Mouse (Mus musculus) left cerebral cortex, postnatal 4 days (tissue): ENCODE measurements at regions not wholly inside any gene's neighbourhood (a gene's known extent, or its start where the extent isn't known, plus 50 kb on each side); places are given as distances from the start of the nearest gene placed in this dataset.
A peak's percentile ranks its signal among the peaks of the same experiment; 100 is the strongest.

ENCODE experiments used
- DNase-seq: peaks from one replicate; pipeline ENCODE4 v3.0.0-alpha.2; 2022
- intact Hi-C: fragments of 180-260 bp; cut with DNase I; formaldehyde crosslinking; loops from one replicate; pipeline ENCODE4 v1.15.1; 2025

DNA sequence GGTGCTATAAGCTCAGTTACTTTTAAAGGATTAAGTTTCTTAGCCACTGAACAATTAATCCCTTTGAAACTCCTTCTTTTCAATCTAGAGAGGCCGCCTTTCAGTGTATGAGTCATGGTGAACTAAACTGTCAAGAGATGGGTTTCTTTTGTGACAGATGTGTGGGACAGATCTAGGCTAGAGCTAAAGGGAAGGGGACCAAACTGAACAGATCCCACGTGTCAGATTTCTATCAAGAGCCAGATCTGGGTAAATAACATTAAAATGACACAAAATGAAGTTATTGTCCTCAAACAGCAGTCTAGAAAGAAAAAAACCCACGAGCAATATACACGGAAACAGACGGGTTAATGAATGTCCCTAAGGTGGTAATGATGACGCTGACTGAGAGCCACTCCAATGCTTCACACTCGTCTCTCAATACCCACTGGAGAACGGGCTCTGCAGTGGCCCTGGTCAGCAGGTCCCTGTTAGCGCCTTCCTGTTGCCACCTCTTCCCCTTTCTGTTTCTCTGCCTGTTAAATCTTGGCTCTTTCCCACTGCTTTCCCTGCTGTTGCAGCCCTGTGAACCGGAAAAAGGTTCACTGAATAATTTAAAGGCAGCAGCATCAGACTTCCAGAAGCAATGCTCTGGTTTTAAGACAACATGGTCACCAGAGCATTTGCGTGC lies 52.7 kb upstream of the Rab3gap2 start:
- no peak for DNase-seq
- intact Hi-C loops, result no loop called here

DNA sequence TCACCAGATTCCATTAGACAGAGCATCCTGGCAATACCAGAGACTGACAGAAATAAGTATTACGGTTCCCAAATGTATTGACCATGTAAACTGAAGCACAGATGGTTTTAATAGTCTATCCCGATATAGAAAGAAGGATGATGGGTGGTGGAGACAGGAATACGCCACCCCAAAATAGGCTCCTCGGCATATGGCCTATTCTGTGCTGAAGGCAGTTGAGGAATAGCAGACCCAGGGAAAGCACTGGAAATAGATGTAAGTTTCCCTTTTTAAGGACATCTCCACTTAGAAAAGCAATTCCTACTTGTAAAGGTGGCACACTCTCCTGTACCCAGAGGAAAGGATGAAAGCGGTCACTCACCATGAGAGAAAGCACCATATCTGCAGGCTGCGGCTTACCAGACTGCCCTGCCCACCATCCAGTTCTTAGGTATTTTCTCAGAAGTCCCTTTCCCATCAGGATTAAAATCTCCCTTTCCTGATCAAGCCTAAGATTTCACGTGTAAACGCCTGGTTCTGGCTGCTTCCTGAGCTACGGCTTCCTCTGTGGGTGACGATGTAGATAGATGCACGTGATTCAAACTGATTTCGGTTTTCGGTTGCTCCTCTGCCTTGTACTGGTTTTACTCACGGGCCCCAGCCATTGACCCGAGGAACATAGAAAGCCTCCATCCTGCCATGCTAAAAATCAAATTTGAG lies 53.3 kb upstream of the Rab3gap2 start:
- intact Hi-C loops, result no loop called here
- no peak for DNase-seq

DNA sequence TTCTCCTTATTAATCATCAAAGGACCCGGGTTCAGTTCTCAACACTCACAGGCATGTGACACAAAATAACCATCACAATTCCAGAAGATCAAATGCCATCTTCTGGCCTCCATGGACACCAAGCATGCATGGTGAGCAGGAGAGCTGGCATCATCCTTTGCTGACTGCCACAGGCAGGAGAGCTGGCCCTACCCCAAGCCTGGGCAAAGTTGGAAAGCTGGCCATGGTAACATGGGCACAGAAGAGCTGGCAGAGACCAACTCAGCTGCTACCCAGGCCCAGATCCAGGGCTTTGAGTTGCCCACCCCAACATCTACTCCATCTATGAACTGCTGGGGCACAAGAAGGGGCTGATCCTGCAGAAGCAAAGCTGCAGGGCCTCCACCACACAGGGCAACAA lies 59.1 kb upstream of the Rab3gap2 start:
- intact Hi-C loops, result no loop called here
- DNase-seq, result peak; percentile 67

DNA sequence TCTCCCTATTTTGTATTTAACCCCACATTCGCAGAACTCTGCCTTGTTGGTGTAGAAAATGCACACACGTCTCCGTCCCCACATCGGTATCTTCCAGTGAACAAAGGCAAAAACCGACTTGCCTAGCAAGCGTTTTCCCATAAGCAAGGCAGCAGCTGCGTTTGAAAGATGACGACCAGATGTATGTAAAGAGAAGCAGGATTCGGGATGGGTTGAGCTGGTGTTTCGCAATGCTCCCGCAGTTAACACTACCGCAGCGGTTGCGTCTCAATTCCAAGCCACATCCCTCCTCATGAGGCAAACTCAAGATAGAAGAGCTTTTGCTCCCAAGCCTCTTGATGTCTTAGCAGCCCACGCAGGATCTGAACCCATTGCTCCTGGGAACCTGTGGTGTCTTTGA lies 59.9 kb upstream of the Rab3gap2 start:
- DNase-seq, result no peak
- intact Hi-C loops, result no loop called here

DNA sequence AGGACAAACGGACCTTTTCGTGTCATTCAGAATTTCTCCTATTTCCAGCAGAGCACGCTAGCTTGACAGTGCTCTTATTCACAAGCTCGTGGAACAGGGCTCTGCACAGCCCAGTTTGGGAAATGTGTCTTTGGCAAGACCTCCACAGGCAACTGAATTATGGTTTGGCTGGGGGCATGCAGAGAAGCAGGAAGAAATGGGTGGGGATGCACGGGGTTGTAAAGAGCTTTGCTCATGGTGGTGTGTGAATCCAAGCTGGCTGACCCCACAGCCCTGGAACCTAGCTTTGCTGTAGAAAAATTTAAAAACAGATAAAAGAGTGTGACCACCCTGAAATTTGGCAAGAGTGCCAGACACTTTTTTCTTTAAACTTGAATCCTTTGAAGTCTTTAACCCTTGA lies 63.6 kb upstream of the Rab3gap2 start:
- DNase-seq, result no peak

DNA sequence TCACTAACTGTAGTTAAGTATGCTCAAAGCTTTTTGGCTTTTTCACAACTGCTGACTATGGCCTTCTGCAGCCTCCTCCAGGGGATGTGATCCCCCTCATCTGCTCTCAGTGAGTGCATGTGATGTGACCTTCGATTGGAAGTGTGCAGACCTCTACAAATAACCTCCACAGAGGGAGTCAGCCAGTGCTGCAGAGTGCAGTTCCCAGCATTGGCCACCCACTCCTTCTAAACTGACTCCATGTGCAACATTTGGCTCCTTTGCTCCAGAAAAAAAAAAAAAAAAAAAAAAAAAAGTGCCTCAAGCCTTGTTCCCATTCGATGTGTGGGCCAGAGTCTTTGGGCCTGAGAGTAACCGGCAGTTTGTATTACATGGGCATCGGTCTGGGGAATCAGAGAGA lies 75.7 kb upstream of the Rab3gap2 start:
- no peak for DNase-seq
- intact Hi-C loops, result no loop called here

More for the DNA sequence above, 63.6 kb upstream of the Rab3gap2 start:
- intact Hi-C loops, result no loop called here

DNA sequence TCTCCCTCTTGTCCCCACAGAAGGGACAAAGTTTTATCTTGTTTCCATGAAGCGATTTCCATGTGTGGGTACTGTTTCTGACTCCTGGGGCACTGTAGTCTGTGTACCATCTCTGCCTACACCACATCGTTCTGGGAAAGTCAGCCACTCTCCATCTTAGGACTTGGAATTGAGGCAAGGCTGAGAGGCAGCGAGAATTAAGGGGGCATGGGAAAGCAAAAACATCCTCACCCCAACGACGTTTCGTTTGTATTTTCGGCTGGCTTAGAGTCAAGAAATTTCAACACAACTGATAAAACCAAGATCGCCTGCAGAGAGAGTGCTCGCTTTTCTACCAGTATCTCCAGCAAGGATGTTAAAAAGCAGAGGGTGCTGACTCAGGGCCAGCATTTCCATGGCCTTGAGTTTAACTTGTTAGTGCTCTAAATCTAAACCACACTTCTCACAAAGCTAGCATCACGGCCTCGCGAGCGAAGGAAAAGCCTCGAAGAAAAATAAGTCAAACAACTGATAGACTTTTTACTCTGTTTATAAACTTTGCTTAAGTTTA lies 78.1 kb upstream of the Rab3gap2 start:
- no peak for DNase-seq
- intact Hi-C loops, result no loop called here

DNA sequence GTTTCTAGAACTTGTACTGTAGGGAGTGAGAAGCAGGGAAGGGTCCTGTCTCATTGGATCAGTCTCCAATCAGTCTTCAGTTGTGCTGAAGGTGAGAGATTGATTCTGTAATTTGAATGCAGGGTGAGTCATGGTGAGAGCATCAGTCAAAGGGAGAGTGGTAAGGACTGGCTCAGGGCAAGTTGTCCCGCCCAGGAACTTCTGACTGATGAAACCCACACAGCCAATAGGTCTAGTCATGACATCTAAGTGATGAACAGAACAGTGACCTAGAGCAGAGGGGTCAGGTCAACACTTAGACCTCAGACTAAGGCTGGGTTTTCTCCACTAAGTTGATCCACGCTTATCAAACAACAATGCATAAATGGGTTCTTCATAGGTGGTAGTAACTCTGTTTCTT lies 82.4 kb upstream of the Rab3gap2 start:
- intact Hi-C loops, result no loop called here
- no peak for DNase-seq

DNA sequence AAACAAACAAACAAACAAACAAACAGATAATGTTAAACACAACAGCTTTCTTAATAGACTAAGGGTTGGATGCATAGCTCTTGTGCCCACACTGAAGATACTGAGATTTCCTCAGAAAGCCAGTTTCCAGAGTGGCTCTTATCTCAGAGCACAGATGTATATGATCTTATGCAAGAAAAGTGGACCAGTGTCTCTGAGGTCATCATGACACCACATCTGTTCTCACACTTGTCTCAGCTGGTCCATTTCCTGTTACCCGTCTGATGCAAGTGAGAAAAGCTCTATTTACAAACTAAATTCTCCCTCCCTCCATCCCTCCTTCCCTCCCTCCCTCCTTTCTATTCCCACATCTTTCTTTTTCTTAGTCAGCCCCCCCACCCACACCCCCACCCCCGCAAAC lies 83.5 kb upstream of the Rab3gap2 start:
- no peak for DNase-seq
- intact Hi-C loops, result no loop called here

DNA sequence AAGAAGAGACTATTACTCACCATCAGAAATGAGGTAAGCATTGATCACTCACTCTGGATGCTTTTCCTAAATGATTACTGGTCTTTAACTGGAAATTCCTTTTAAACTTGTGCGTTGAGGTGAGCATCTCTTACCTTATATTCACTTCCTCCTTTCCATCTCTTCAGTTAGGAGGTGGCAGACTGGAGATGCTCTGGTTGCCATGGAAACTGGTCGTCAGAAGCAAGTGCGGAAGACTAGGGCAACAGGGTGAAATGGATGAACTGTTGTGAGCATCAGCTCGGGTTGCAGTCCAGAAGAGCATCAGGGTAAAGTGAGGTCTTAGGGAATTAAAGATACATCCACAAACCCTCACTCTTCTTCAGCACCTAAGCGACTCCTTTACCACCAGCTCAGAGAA lies 86.2 kb upstream of the Rab3gap2 start:
- intact Hi-C loops, result no loop called here
- DNase-seq, result no peak

DNA sequence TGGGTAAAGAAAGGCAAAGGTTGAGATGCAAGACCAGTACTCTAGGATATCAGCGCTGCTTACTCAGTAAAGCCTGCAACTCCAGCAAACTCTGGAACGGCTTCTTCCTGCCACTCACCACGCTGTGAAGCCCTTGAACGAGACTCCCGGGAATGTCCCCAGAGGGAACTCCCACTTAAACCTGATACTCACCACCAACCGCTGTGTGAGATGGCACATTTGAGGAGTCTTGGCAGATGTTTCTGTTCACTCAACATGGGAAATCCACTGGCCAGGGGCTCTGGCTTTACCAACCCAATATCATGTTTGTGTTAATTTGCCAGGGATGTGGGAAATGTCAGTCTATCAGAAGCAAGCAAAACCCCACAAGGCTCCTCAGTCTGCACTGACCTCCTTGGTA lies 90.2 kb upstream of the Rab3gap2 start:
- intact Hi-C loops, result no loop called here
- no peak for DNase-seq

DNA sequence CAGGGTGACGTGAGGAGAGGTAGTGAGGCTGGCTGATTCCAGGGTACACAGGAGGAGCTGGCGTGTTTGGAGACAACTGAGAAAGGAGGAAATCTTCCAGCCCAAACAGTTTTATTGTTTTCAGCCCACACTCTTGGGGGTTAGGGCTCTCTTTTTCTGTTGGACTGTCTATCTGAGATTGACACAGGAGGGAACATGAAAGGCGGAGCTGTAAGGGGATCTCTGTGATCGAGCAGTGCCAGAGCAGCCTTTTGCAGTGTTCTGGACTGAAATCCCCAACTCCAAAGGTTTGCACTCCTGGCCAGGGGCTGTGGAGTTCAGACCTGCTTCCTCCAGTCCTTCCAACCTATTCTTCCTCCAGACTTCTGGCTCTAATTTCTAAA lies 91.9 kb upstream of the Rab3gap2 start:
- intact Hi-C loops, result no loop called here
- DNase-seq, result no peak

DNA sequence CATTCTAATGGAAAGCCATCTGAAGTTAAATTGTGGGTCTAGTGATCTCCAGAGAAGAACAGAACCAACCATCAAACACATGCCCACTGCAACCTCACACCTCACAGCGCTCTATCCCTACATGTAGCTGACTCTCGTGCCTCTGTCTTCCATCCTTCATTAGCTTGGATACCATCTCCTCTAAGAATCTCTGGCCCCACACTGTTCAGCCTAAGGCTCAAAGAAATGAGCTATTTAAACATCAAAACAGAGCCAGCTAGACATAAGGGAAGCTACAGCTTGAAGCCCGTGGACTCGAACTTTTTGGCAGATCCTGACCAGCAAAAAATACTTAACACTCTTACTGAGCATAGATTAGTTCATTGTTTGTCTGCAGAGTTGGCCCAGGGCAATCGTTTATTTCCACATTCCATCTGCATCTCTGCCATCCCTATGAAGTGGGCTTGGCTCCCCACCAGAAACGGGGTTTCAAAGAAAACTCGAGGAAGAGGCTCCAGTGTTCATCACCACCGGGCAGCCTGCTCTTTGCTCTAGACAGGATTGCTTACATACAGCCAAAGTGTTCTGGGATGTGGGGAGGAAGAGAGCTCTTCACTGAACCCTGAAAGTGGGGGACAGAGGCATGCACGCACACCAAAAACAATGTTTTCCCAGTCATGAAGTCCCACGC lies 92.4 kb upstream of the Rab3gap2 start:
- DNase-seq, result peak; percentile 59
- intact Hi-C loops, result no loop called here

DNA sequence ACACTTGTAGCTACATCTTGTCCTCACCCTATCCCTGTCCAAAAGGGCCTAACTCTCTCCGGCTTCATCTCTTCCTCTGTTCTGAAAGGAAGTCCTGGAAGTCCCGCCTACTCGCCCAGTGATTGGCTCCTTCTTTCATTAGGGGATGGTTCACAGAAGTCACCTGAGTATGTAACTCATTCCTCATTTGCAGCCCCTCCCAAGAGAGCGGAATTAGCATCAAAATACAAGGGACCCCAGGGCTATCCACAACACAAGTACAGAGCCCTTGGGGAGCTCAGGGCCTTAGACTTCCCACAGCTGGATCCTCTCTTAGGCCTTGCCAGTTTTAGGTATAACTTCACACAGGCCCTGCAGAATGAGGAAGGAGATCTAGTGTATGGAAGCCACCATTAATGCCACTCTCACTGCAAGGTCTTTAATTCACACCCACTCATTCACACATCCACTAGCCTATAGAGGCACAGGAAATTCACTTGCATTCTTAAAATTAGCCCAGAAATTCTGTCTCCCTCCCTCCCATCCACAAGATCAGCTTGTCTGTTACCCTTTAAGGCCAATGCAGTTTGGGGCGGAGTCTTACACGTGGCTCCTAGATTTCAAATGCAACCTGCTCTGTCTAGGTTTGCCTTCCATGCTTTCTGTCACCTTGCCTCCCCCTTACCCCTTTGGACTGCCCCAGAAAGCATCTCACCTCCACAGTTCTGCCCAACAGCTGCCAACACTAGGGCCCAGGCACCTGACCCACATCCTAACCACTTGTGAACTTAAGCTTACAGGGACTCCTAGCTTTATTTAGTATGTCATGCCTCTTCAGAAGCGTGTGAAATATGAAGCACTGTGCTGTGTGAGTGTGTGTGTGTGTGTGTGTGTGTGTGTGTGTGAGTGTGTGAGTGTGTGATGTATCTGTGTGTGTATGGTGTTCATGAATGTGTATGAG lies 98.7 kb upstream of the Rab3gap2 start:
- no peak for DNase-seq
- intact Hi-C loops, result no loop called here

DNA sequence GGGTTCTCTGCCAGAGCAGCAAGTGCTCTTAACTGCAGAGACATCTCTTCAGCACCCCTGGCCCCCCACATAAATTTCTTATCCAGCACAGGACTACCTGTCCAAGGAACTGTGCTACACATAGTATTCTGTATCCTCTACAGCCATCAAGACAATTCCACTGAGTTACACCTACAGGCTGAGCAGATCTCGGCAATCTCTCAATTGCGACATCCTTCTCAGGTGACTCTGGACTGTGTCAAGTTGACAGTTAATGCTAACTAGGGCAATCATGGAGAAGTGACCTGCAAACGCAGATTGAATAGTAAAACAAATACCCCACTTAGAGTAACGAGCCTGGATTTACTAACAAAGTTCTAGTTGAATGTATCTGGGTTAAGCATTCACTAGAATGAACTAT lies 100.1 kb upstream of the Rab3gap2 start:
- intact Hi-C loops, result no loop called here
- DNase-seq, result no peak

DNA sequence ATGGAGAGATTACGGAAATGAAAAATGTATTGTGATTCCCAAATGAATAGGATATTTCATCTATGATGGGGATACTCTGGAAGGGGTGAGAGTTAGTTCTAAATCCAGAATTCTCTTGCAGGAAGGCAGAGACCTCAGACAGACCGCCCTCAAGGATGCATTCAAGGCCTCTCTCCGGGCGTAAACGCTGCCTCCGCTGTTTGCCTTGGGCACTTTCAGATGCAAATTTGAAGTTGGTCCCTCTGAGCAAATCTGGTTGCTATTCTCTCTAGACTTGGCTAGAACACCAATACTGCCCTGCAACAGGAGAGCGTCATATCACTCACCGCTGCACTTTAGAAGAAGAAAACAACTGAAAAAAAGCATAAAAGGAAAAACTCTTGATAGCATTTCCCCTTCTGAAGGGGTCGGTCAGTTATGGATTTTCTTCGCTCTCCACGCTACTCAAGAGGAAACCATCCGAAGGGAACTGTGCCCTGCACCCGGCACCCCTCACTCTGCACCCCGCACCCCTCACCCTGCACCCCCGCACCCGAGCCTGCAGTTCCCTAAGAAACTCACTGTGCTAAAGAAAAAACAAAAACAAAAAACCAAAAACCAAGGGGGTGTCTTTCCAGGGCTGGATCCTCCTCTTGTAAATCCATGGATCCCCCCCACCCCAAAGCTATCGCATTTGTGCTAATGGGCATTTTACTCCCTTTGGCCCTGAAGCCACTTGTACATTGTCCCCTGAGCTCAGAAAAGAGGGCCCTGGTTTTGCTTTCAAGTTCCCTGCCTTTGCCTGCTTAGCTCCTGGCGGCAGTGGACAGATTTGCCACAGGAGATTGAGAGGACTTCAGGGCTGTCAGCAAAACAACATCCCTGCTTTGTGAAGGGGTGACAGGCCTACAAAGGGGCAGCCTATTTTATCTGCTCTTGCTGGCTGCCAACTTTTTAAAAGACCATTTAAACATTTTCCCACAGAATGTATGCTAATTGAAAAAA lies 99.9 kb upstream of the Mark1 start:
- intact Hi-C loops, result no loop called here
- DNase-seq, result no peak

DNA sequence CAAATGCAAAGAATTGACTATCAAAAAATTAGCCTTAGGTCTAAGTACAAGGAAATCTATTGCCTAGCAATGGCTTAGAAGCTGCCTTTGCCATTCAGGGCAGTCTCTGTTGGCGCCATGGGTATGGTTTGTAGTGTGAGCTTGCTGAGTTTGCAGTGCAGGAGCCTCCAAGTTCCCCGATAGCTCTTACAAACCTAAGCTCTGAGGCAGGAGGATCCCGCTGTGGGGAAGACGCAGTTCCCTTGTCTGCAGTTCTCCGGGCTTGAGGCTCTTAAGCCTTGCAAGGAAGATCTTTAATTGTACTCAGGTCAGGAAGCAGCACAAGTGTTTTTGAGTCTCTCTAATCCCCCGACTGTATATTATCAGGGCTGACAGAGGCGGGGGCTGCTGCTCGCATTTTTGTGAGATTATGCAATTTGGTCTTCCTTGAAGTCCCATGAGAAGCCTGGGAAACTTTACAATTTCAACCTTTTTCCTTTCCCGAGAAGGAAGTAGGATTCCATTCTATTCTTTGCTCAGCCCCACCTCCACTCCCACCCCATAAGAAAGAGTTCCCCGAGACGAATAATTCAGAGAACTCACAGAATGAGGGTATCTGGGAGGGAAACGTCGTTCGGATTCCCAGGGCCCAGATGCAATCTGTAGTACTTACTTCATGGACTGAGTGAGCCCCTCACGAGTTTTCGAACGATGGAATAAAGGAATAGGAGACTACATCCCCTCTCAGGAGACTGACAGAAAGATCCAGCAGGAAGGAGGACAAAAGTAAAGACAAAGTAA lies 99.0 kb upstream of the Mark1 start:
- DNase-seq, result no peak
- intact Hi-C loops, result no loop called here

DNA sequence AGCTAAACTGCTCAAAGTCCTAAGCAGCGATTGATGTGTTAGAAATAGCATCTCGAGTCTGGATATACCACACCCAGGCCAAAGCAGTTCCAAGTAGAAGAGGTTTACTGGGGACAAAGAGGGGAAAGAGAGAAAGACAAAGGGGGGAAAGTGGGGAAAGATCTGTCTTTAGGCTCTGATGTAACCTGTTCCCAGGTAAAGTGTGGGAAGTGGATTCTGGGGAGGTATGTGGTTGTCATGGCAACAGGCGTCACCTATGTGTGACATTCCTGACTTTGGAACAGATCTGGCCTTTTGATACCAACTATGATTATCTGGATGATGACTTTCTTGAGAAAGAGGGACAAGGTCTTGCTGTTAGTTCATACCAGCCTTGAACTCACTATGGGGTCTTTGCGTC lies 97.4 kb upstream of the Mark1 start:
- DNase-seq, result no peak
- intact Hi-C loops, result no loop called here

DNA sequence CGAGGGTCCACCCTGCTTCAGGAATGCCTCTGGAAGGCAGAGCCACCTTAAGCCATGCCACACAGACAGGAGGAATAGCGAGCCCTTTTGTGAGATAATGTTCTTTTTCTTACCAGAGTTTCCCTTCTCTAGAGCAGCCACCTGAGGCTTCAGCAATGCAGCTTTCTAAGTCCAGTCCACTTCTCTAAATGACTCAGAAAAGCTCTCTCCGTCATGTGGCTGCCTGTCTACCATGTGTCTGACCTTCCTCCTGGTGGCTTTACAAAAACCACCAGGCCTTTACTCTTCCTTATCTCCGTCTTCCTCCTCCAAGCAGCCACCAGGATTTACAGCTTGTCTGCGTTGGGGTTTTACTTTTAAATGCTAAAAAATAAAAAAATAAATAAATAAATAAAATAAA lies 93.4 kb upstream of the Mark1 start:
- DNase-seq, result no peak
- intact Hi-C loops, result no loop called here
